8 mouse cellular contexts compared by ENCODE assay signal in the genomic region with DNA sequence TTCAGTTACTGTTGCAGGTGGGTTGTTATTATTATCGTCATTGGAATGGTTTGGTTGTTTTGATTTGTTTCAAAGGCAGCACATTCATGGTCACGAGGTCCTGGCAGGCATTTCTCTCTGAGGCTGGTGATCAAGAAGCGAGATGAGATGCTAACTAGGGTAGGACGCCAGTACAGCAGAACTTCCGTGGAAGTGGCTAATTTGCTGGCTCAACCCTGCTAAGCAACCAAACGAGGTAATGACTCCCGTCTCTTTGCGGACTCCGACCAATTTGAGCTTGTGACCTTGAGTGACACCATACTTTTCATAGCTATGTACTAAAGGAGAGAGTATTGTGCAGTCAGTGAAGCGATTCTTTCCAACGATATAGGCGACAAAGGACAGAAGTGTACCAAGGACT.
"Had no signal": no experiment of that assay in that cellular context is flagged by ENCODE, and none has a peak within 500 bp of the region (broad histone marks: within the 10 kb centered on the region; RNA-seq: fewer than 3 reads in every experiment).

No protein-coding gene starts in this region.

- DNase-seq: liver; lung, adult 18-20 months; right cerebral cortex, postnatal 14 days; thymus, postnatal 36 days had no signal

- H3K9me3 ChIP-seq: limb, embryonic 12.5 days; midbrain, embryonic 13.5 days had no signal

- H3K36me3 ChIP-seq: limb, embryonic 12.5 days; midbrain, embryonic 13.5 days had no signal

- H3K9ac ChIP-seq: limb, embryonic 12.5 days; liver, embryonic 14.5 days; midbrain, embryonic 13.5 days had no signal

- ATAC-seq: midbrain, embryonic 13.5 days had no signal

- H3K4me3 ChIP-seq: layer of hippocampus, adult 2 months; limb, embryonic 12.5 days; midbrain, embryonic 13.5 days had no signal

- H3K27ac ChIP-seq: layer of hippocampus, adult 2 months; limb, embryonic 12.5 days; liver, embryonic 14.5 days; midbrain, embryonic 13.5 days had no signal

- H3K4me2 ChIP-seq: limb, embryonic 12.5 days; midbrain, embryonic 13.5 days had no signal
